Mouse (Mus musculus) small intestine, adult 2 months (tissue): ENCODE results near the gene Gm4969.

ENCODE experiments used
- CTCF ChIP-seq: fragments of 200-500 bp; IDR thresholded peaks from 2 replicates; pipeline ENCODE4 v1.5.1; 2012; ENCODE audit warnings: low read depth, mild to moderate bottlenecking, control low read depth, inconsistent platforms, low read length, moderate library complexity, mixed read lengths; ENCODE audit not compliant: insufficient replicate concordance, insufficient read length; ENCODE audit errors: extremely low read depth
- POLR2A ChIP-seq: fragments of 200-500 bp; IDR thresholded peaks from 2 replicates; pipeline ENCODE4 v1.6.1; 2012; ENCODE audit warnings: low read depth, mild to moderate bottlenecking, control low read depth, inconsistent platforms, low read length, moderate library complexity

- TF ChIP-seq POLR2A, result no peak
- no peak for TF ChIP-seq CTCF
These were observed 11.2 kb upstream of the Gm4969 start for GRCm38 (mm10) chr7:19129396-19129795.
